Mouse (Mus musculus): ENCODE data around the gene Ddias.

- TF ChIP-seq CTCF (IDR thresholded peaks at IDR 0.05; ENCODE audit: borderline replicate concordance, insufficient read depth, low read depth, low read length) (no peak), POLR2A (IDR thresholded peaks at IDR 0.05; ENCODE audit: borderline replicate concordance, insufficient read depth, low read length) (no peak)
Observed at GRCm38 (mm10) chr7:92820941-92821465, 53.0 kb downstream of the Ddias start.
